Mouse (Mus musculus) midbrain, embryonic 10.5 days (tissue): ENCODE data around the gene Hist1h2ai. TPM values are rescaled to one million over a fixed set of nuclear protein-coding genes. Genes with fewer than 3 reads are reported as not detected.
A peak's percentile ranks its signal among the peaks of the same experiment; 100 is the strongest.
"Not testable (repeated sequence)": the region's sequence is repeated elsewhere in the genome, so short reads cannot be mapped to it uniquely, and the experiment has no call there.

Source experiments
- DNase-seq: peaks from one replicate; pipeline ENCODE4 v3.0.0-alpha.2; 2017; ENCODE audit warnings: low spot score
- H3K27ac ChIP-seq: fragments of 300-500 bp; sonication (generic); replicated peaks from 2 replicates; pipeline ENCODE4 v1.5.1; 2016; ENCODE audit warnings: mild to moderate bottlenecking
- H3K27me3 ChIP-seq: fragments of 300-500 bp; sonication (generic); 2 replicates; pipeline ENCODE4 v1.6.1; 2016; ENCODE audit warnings: low read depth, mild to moderate bottlenecking; ENCODE audit not compliant: poor library complexity, severe bottlenecking
- H3K36me3 ChIP-seq: fragments of 300-500 bp; sonication (generic); 2 replicates; pipeline ENCODE4 v1.6.1; 2016; ENCODE audit warnings: mild to moderate bottlenecking, moderate library complexity
- H3K4me1 ChIP-seq: fragments of 300-500 bp; sonication (generic); 2 replicates; pipeline ENCODE4 v1.6.1; 2016
- H3K4me3 ChIP-seq: fragments of 300-500 bp; sonication (generic); 2 replicates; pipeline ENCODE4 v1.5.1; 2016; ENCODE audit warnings: mild to moderate bottlenecking, moderate library complexity
- H3K9me3 ChIP-seq: fragments of 300-500 bp; sonication (generic); replicated peaks from 2 replicates; pipeline ENCODE4 v1.6.1; 2016; ENCODE audit warnings: mild to moderate bottlenecking
- WGBS: fragments of 180-500 bp; shearing (Covaris S2); methylation state at CpG from one replicate; pipeline ENCODE4 v1.1.7; 2016; 5-methylcytosine and 5-hydroxymethylcytosine counted together
- polyA plus RNA-seq: library from polyadenylated mRNA; unstranded; fragments of >200 nt; fragmentation: Nextera tagmentation; extraction: Ambion mirVana; gene quantifications from 2 replicates; pipeline ENCODE4 v1.2.1, GENCODE M21; 2016

The Hist1h2ai gene
- 12.2 and 21.8 TPM in 2 replicates for polyA plus RNA-seq

GRCm38 (mm10) chr13:21715864-21716539 lies at the start of gene Hist1h2ai, which contains the start of gene Hist1h2bl:
Hist1h2ai (plus strand) TSS chr13:21716422.
Hist1h2bl (minus strand) TSS chr13:21716143.
- WGBS, result under 1% methylated on average over 37 of the region's 50 CpGs
- not testable (repeated sequence) for H3K27me3 ChIP-seq, H3K36me3 ChIP-seq, H3K9me3 ChIP-seq
- Histone ChIP-seq H3K4me1 (peaks cover 41% of the 10 kb centered on the region), H3K4me3 (peak within 1 kb of the TSS; percentile 57), H3K27ac (peak within 1 kb of the TSS; percentile 94)
- DNase-seq, result peak; percentile 82

GRCm38 (mm10) chr13:21677305-21677704 lies 38.9 kb upstream of the Hist1h2ai start, which contains the start of gene Olfr1360:
Olfr1360 (minus strand) TSS chr13:21677405.
- H3K4me3 ChIP-seq, result no peak within 1 kb of the TSS
- DNase-seq, result no peak
- H3K27ac ChIP-seq, result no peak within 1 kb of the TSS
- H3K9me3 ChIP-seq, result no peaks in the 10 kb centered on the region
- no peaks in the 10 kb centered on the region for H3K36me3 ChIP-seq
- 87% methylated on average over 2 of the region's 2 CpGs for WGBS
- no peaks in the 10 kb centered on the region for H3K27me3 ChIP-seq
- H3K4me1 ChIP-seq, result no peaks in the 10 kb centered on the region

- no peaks in the 10 kb centered on the region for H3K4me1 ChIP-seq
- H3K27ac ChIP-seq, result no peak within 1 kb of the TSS
- no peak for DNase-seq
- H3K4me3 ChIP-seq, result no peak within 1 kb of the TSS
- H3K9me3 ChIP-seq, result no peaks in the 10 kb centered on the region
- H3K27me3 ChIP-seq, result no peaks in the 10 kb centered on the region
- no peaks in the 10 kb centered on the region for H3K36me3 ChIP-seq
Measured at GRCm38 (mm10) chr13:21697811-21698210, 18.4 kb upstream of the Hist1h2ai start, which contains the start of gene Olfr1359. Olfr1359 (plus strand) TSS chr13:21698111.

- 76% methylated on average over 4 of the region's 4 CpGs for WGBS
- no peak overlapping the region for H3K27ac ChIP-seq
- H3K4me1 ChIP-seq, result 0 out of 2 replicates have a peak, but pooled peaks cover 2% of the 10 kb centered on the region
- no peaks in the 10 kb centered on the region for H3K27me3 ChIP-seq
- H3K4me3 ChIP-seq, result no peak overlapping the region
- no peak for DNase-seq
- no peaks in the 10 kb centered on the region for H3K36me3 ChIP-seq
- no peaks in the 10 kb centered on the region for H3K9me3 ChIP-seq
Measured at GRCm38 (mm10) chr13:21706669-21707068, 9.6 kb upstream of the Hist1h2ai start.

GRCm38 (mm10) chr13:21710031-21710711 lies 6.1 kb upstream of the Hist1h2ai start:
- Histone ChIP-seq H3K36me3 (no peaks in the 10 kb centered on the region), H3K4me3 (peak overlapping the region; percentile 68), H3K4me1 (peaks cover 8% of the 10 kb centered on the region), H3K27me3 (no peaks in the 10 kb centered on the region), H3K9me3 (no peaks in the 10 kb centered on the region), H3K27ac (peak overlapping the region; percentile 87)
- under 1% methylated on average over 32 of the region's 32 CpGs for WGBS
- peak; percentile 87 for DNase-seq

GRCm38 (mm10) chr13:21710821-21711525 lies 5.2 kb upstream of the Hist1h2ai start:
- Histone ChIP-seq H3K27me3 (no peaks in the 10 kb centered on the region), H3K4me3 (peak overlapping the region; percentile 68), H3K9me3 (no peaks in the 10 kb centered on the region), H3K36me3 (no peaks in the 10 kb centered on the region), H3K4me1 (peaks cover 12% of the 10 kb centered on the region), H3K27ac (peak overlapping the region; percentile 79)
- WGBS, result 2% methylated on average over 22 of the region's 22 CpGs
- peak; percentile 71 for DNase-seq

- Histone ChIP-seq H3K36me3 (no peaks in the 10 kb centered on the region), H3K27ac (no peak overlapping the region), H3K9me3 (no peaks in the 10 kb centered on the region), H3K4me3 (peak overlapping the region; percentile 68), H3K4me1 (peaks cover 12% of the 10 kb centered on the region), H3K27me3 (no peaks in the 10 kb centered on the region)
- DNase-seq, result no peak
- WGBS, result 31% methylated on average over 4 of the region's 4 CpGs
Measured at GRCm38 (mm10) chr13:21711698-21712097, 4.5 kb upstream of the Hist1h2ai start.

- Histone ChIP-seq H3K36me3 (no peaks in the 10 kb centered on the region), H3K27ac (peak overlapping the region; percentile 92), H3K4me3 (peak overlapping the region; percentile 57), H3K27me3 (no peaks in the 10 kb centered on the region), H3K9me3 (no peaks in the 10 kb centered on the region), H3K4me1 (peaks cover 28% of the 10 kb centered on the region)
- 2% methylated on average over 7 of the region's 7 CpGs for WGBS
- peak; percentile 41 for DNase-seq
Measured at GRCm38 (mm10) chr13:21714725-21715124, 1.5 kb upstream of the Hist1h2ai start.

GRCm38 (mm10) chr13:21715131-21715863 lies 925 bp upstream of the Hist1h2ai start:
- H3K36me3 ChIP-seq, result no peaks in the 10 kb centered on the region
- H3K9me3 ChIP-seq, result no peaks in the 10 kb centered on the region
- no peaks in the 10 kb centered on the region for H3K27me3 ChIP-seq
- peak overlapping the region; percentile 92 for H3K27ac ChIP-seq
- 1% methylated on average over 22 of the region's 22 CpGs for WGBS
- H3K4me3 ChIP-seq, result peak overlapping the region; percentile 57
- peak; percentile 48 for DNase-seq
- H3K4me1 ChIP-seq, result peaks cover 34% of the 10 kb centered on the region

- peaks cover 39% of the 10 kb centered on the region for H3K4me1 ChIP-seq
Measured at GRCm38 (mm10) chr13:21716540-21717391, 544 bp downstream of the Hist1h2ai start.

GRCm38 (mm10) chr13:21717397-21718357 lies 1.5 kb downstream of the Hist1h2ai start, which contains the start of gene Hist1h3h:
Hist1h3h (plus strand) TSS chr13:21717659.
- H3K9me3 ChIP-seq, H3K27me3 ChIP-seq, H3K36me3 ChIP-seq: not testable (repeated sequence)
- peaks cover 42% of the 10 kb centered on the region for H3K4me1 ChIP-seq
- WGBS, result 1% methylated on average over 29 of the region's 56 CpGs
- peak; percentile 87 for DNase-seq
- H3K27ac ChIP-seq, result peak within 1 kb of the TSS; percentile 94
- peak within 1 kb of the TSS; percentile 57 for H3K4me3 ChIP-seq

More at GRCm38 (mm10) chr13:21716540-21717391, 544 bp downstream of the Hist1h2ai start:
- not testable (repeated sequence) for H3K9me3 ChIP-seq, H3K36me3 ChIP-seq, H3K27me3 ChIP-seq
- Histone ChIP-seq H3K27ac (peak overlapping the region; percentile 94), H3K4me3 (peak overlapping the region; percentile 57)
- peak; percentile 58 for DNase-seq
- WGBS, result under 1% methylated on average over 15 of the region's 38 CpGs
